Comparison of ENCODE assay signal across 8 mouse cellular contexts in genomic region chr11:62821893-62822292, GRCm38 (mm10). TPM values are rescaled to one million over a fixed set of nuclear protein-coding genes. Genes with fewer than 3 reads are reported as not detected.
DNase-seq lines count a peak whose midpoint lies in the region; ATAC-seq lines count a peak whose summit lies in the region.

No protein-coding gene starts in this region.

- H3K9ac ChIP-seq in liver, embryonic 12.5 days, result no peak overlapping the region

- no peak for ATAC-seq in liver, embryonic 12.5 days

- H3K27me3 ChIP-seq in liver, embryonic 12.5 days (replicated peaks), result peaks cover 30% of the 10 kb centered on the region

- 29% methylated on average over 5 of the region's 5 CpGs for WGBS in liver, embryonic 12.5 days (ENCODE audit: insufficient replicate concordance)

- H3K4me1 ChIP-seq in liver, embryonic 12.5 days, result peaks cover 27% of the 10 kb centered on the region

- H3K36me3 ChIP-seq in liver, embryonic 12.5 days, result no peaks in the 10 kb centered on the region

- no peak overlapping the region for H3K27ac ChIP-seq in liver, embryonic 12.5 days

- no peak overlapping the region for H3K4me3 ChIP-seq in liver, embryonic 12.5 days

- H3K4me2 ChIP-seq in liver, embryonic 12.5 days, result 0 out of 2 replicates have a peak overlapping the region, but pooled peaks have one; percentile 9

- H3K9me3 ChIP-seq in liver, embryonic 12.5 days (replicated peaks), result no peaks in the 10 kb centered on the region

- intact Hi-C loops in left cerebral cortex, postnatal 25 days (cut with DNase I), result no loop called here

- no peak for DNase-seq in liver
- peak; percentile 51 to 77 for DNase-seq in heart, adult 18-20 months
- peak; percentile 49 for DNase-seq in kidney, adult 11 months
- DNase-seq in lung, postnatal 36 days, result peak; percentile 81
- no peak for DNase-seq in right cerebral cortex, adult 18-20 months
- DNase-seq in right cerebral cortex, postnatal 36 days (ENCODE audit: low spot score in 2 of 2), result no peak
- no peak for DNase-seq in left cerebral cortex, postnatal 25 days (ENCODE audit: low spot score in 2 of 2)

RNA-seq across cellular contexts. Expression of gene Trim16, which starts 1.9 kb away (rescaled TPM):
- 1.5 and 1.8 TPM in 2 replicates for polyA plus RNA-seq in liver, embryonic 12.5 days (2016; fragmentation: Nextera tagmentation; extraction: Ambion mirVana)
- total RNA-seq in heart, adult 18-20 months (2021), result 1 to 10 TPM; 4.4 to 8.4 TPM
- total RNA-seq in left cerebral cortex, postnatal 25 days (2021), result 1 to 10 TPM; 2.0 to 3.2 TPM

RNA-seq across cellular contexts. Expression of gene Fbxw10, which starts 25.0 kb away (rescaled TPM):
- 0.17 and 0.28 TPM in 2 replicates for polyA plus RNA-seq in liver, embryonic 12.5 days (2016; fragmentation: Nextera tagmentation; extraction: Ambion mirVana)
- under 1 TPM; 0.31 to 0.45 TPM for total RNA-seq in heart, adult 18-20 months (2021)
- under 1 TPM; 0.39 to 0.57 TPM for total RNA-seq in left cerebral cortex, postnatal 25 days (2021)

RNA-seq across cellular contexts. Expression of gene Zfp286, which starts 32.6 kb away (rescaled TPM):
- 2.8 and 3.0 TPM in 2 replicates for polyA plus RNA-seq in liver, embryonic 12.5 days (2016; fragmentation: Nextera tagmentation; extraction: Ambion mirVana)
- total RNA-seq in heart, adult 18-20 months (2021), result under 1 TPM; 0.40 to 0.85 TPM
- total RNA-seq in left cerebral cortex, postnatal 25 days (2021), result 10 to 100 TPM; 21.1 to 22.5 TPM

RNA-seq across cellular contexts. Expression of gene Tvp23b, which starts 57.4 kb away (rescaled TPM):
- 32.2 and 35.0 TPM in 2 replicates for polyA plus RNA-seq in liver, embryonic 12.5 days (2016; fragmentation: Nextera tagmentation; extraction: Ambion mirVana)
- total RNA-seq in heart, adult 18-20 months (2021), result 10 to 100 TPM; 23.6 to 25.2 TPM
- 10 to 100 TPM; 28.3 to 31.0 TPM for total RNA-seq in left cerebral cortex, postnatal 25 days (2021)

Comparison
In these comparisons a context has a peak if more than half of its experiments do, and no peak if none do; other contexts are left out.
1. DNase-seq: peak in heart, adult 18-20 months (2 of 2), kidney, adult 11 months (single experiment) and lung, postnatal 36 days (single experiment); none in liver (single experiment), right cerebral cortex, adult 18-20 months (single experiment), right cerebral cortex, postnatal 36 days (0 of 2) and left cerebral cortex, postnatal 25 days (0 of 2).
2. RNA of gene Zfp286, which starts 32.6 kb away (total RNA-seq): 21.1 to 22.5 TPM in left cerebral cortex, postnatal 25 days; 0.40 to 0.85 TPM in heart, adult 18-20 months; every median in the first group is over 10 times any median in the second.